Mouse (Mus musculus): ENCODE data around the gene Zdhhc1. TPM values are rescaled to one million over a fixed set of nuclear protein-coding genes. Genes with fewer than 3 reads are reported as not detected.

Zdhhc1 gene
- polyA plus RNA-seq (2017; shearing (Covaris generic)), result 5.9 TPM

DNA sequence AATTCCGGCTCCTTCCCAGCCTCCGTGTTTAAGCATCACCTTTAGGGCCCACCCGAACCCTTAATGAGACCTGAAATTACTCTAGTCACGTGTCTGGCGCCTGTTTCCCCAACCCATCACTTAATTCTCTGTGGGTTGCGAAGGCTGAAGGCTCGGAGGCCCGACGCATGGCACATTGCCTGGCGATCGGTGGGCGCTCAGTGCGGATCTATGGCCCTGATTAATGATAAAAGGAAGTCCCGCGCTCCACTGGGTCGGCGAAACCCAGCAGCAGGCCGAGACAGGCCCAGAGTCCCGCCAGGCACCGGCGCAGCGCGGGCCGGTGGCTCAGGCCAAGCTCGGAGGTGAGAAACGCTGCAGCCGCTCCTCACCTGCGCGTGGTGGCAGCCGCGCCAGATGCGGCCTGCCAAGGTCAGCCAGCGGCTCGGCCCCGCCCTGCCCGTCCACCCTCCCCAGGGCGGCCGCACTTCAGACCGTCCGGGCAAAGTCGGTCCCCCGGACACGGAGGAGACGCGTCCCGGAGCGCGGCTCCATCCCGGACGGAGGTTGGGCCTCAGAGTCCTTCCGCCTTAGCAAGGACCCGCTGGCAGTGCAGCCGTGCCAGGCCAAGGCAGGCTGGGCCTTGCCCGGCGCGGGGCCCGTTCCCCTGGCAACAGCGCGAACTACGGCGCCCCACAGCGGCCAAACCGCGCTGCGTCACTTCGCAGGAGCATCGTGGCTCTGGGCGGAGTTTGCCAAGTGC lies at the start of gene Zdhhc1:
Gene Zdhhc1, minus strand, starts transcription at position 464 of the 742 bp plus-strand sequence.

DNA sequence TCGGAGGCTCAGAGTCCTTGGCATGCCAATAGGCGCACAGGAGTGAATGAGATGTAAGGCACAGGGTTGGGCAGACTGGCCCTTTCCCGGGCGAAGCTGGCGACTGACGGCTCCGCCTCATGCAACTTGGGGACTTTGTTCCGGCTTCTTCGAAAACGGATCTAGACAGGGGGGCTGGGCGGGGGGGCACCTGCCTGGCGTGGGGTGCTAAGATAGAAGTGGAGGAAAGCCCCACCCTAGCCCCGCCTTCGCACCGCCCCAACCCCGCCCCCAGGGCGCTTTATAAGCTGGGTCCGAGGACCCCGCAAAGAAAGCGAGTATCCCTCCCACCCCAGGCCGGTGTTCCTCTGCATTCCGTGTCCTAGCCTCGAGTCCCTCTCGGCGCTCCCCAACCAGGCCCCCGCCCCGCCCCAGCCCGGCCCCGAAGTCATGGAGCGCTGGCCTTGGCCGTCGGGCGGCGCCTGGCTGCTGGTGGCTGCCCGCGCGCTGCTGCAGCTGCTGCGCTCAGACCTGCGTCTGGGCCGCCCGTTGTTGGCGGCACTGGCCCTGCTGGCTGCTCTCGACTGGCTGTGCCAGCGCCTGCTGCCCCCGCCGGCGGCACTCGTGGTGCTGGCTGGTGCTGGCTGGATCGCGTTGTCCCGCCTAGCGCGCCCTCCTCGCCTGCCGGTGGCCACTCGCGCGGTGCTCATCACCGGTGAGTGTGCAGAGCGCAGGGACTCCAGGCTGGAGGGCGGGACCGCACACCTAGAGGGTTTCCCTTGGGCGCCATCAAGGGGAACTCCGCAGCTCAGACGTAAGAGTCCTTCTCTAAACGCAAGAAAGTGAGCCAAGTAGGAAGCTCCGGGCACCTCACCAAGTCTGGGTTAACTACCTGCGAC lies 22.0 kb upstream of the Zdhhc1 start, which contains the start of gene Hsd11b2:
Gene Hsd11b2, plus strand, starts transcription at position 320 of the 878 bp plus-strand sequence.

DNA sequence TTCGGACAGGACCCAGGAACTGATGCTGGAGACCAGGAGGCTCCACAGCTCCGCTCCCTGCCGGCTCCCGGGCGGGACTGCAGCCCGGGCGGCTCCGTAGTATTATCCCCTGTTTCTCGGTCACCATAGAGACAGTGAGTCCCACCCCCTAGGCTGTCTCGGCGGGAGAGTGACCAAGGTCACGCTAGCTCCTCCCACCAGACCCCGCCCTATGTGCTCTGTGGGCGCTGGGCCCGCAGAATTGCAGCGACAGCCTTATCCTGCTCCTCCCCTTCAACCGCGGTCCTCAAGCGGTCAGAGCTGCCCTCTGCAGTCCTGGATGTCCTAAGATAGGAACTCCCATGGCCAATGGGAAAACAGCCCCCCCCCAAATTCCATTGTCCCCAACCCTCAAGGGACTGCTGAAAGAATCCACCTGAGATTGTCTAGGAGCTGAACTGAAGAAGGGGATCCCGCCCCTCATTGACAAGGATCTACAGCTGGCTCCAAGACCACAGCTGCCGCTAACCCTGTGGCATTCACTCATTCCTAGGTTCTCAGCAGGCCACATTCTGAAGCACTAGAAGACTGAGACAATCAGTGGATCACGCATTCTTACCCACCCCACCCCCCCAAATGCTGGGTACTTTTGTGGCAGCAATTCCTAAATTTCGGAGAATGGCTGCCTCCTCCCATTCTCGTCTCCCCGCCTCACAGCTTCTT lies 25.2 kb downstream of the Zdhhc1 start, which contains the start of gene Tppp3:
Gene Tppp3, minus strand, starts transcription at position 213 of the 702 bp plus-strand sequence.

Other genes starting within 250 kb of the Zdhhc1 start
- gene B3gnt9, start 241.7 kb downstream of the Zdhhc1 start, polyA plus RNA-seq (2017; shearing (Covaris generic)), result 0.92 TPM
- gene Tradd, start 232.3 kb downstream of the Zdhhc1 start, polyA plus RNA-seq (2017; shearing (Covaris generic)), result 80.1 TPM
- gene Fbxl8, start 232.3 kb downstream of the Zdhhc1 start, polyA plus RNA-seq (2017; shearing (Covaris generic)), result 21.7 TPM
- gene Hsf4, start 227.1 kb downstream of the Zdhhc1 start, polyA plus RNA-seq (2017; shearing (Covaris generic)), result 0.80 TPM
- gene Nol3, start 220.8 kb downstream of the Zdhhc1 start, polyA plus RNA-seq (2017; shearing (Covaris generic)), result not detected
- 1.3 TPM for gene 4931428F04Rik, start 207.0 kb downstream of the Zdhhc1 start, polyA plus RNA-seq (2017; shearing (Covaris generic))
- 1.5 TPM for gene Exoc3l, start 200.8 kb downstream of the Zdhhc1 start, polyA plus RNA-seq (2017; shearing (Covaris generic))
- gene E2f4, start 199.2 kb downstream of the Zdhhc1 start, polyA plus RNA-seq (2017; shearing (Covaris generic)), result 168 TPM
- gene Elmo3, start 191.3 kb downstream of the Zdhhc1 start, polyA plus RNA-seq (2017; shearing (Covaris generic)), result 9.4 TPM
- 4.7 TPM for gene Lrrc29, start 170.6 kb downstream of the Zdhhc1 start, polyA plus RNA-seq (2017; shearing (Covaris generic))
- gene Tmem208, start 170.5 kb downstream of the Zdhhc1 start, polyA plus RNA-seq (2017; shearing (Covaris generic)), result 127 TPM
- 1.7 TPM for gene Fhod1, start 148.9 kb downstream of the Zdhhc1 start, polyA plus RNA-seq (2017; shearing (Covaris generic))
- 0.91 TPM for gene Slc9a5, start 148.1 kb downstream of the Zdhhc1 start, polyA plus RNA-seq (2017; shearing (Covaris generic))
- gene Plekhg4, start 123.6 kb downstream of the Zdhhc1 start, polyA plus RNA-seq (2017; shearing (Covaris generic)), result not detected
- gene Kctd19, start 83.4 kb downstream of the Zdhhc1 start, polyA plus RNA-seq (2017; shearing (Covaris generic)), result 0.10 TPM
- gene Lrrc36, start 83.3 kb downstream of the Zdhhc1 start, polyA plus RNA-seq (2017; shearing (Covaris generic)), result not detected
- gene Tppp3, start 25.4 kb downstream of the Zdhhc1 start, polyA plus RNA-seq (2017; shearing (Covaris generic)), result 0.35 TPM
- not detected for gene Hsd11b2, start 21.9 kb upstream of the Zdhhc1 start, polyA plus RNA-seq (2017; shearing (Covaris generic))
- 46.7 TPM for gene Atp6v0d1, start 69.1 kb upstream of the Zdhhc1 start, polyA plus RNA-seq (2017; shearing (Covaris generic))
- gene Ripor1, start 108.4 kb upstream of the Zdhhc1 start, polyA plus RNA-seq (2017; shearing (Covaris generic)), result 25.5 TPM
- gene Ctcf, start 139.7 kb upstream of the Zdhhc1 start, polyA plus RNA-seq (2017; shearing (Covaris generic)), result 206 TPM
- 1.1 TPM for gene Agrp, start 140.5 kb upstream of the Zdhhc1 start, polyA plus RNA-seq (2017; shearing (Covaris generic))
- gene Carmil2, start 189.4 kb upstream of the Zdhhc1 start, polyA plus RNA-seq (2017; shearing (Covaris generic)), result 167 TPM
- gene Acd, start 204.2 kb upstream of the Zdhhc1 start, polyA plus RNA-seq (2017; shearing (Covaris generic)), result 75.1 TPM
- 9.0 TPM for gene Pard6a, start 204.2 kb upstream of the Zdhhc1 start, polyA plus RNA-seq (2017; shearing (Covaris generic))
- not detected for gene 4933405L10Rik, start 210.8 kb upstream of the Zdhhc1 start, polyA plus RNA-seq (2017; shearing (Covaris generic))
- 2.1 TPM for gene Enkd1, start 211.3 kb upstream of the Zdhhc1 start, polyA plus RNA-seq (2017; shearing (Covaris generic))